Mouse (Mus musculus) urinary bladder, postnatal 36 days (tissue): Measurements from ENCODE around the gene Hs6st3.

Experiments used
- DNase-seq, 2 experiments: peaks; one replicate each; pipeline ENCODE4 v3.0.0; 2022; ENCODE audit warnings: low spot score in 2 of 2, mixed read lengths in 1 of 2

Gene Hs6st3

GRCm38 (mm10) chr14:119895765-119896465, 757.8 kb downstream of the Hs6st3 start:
- no peak for DNase-seq

- no peak for DNase-seq
Observed at GRCm38 (mm10) chr14:119902486-119902885, 764.3 kb downstream of the Hs6st3 start.

- DNase-seq, result no peak
Observed at GRCm38 (mm10) chr14:119908032-119908675, 770.0 kb downstream of the Hs6st3 start.

GRCm38 (mm10) chr14:119914508-119914907, 776.4 kb downstream of the Hs6st3 start:
- DNase-seq, result no peak

- no peak for DNase-seq
Observed at GRCm38 (mm10) chr14:119918281-119919034, 780.3 kb downstream of the Hs6st3 start.

- DNase-seq, result no peak
Observed at GRCm38 (mm10) chr14:119919177-119919576, 781.0 kb downstream of the Hs6st3 start.
